Mouse (Mus musculus) embryo, embryonic 11.5 days (tissue): Measurements from ENCODE around the gene Hrh2.

ENCODE experiments used
- DNase-seq: peaks from one replicate; pipeline ENCODE4 v3.0.0-alpha.2; 2012; ENCODE audit warnings: low read depth, low spot score

The Hrh2 gene

GRCm38 (mm10) chr13:54176406-54177020, 15.4 kb upstream of the Hrh2 start:
- DNase-seq, result no peak

GRCm38 (mm10) chr13:54177346-54177745, 14.6 kb upstream of the Hrh2 start:
- DNase-seq, result no peak

- DNase-seq, result no peak
Observed at GRCm38 (mm10) chr13:54178647-54179046, 13.3 kb upstream of the Hrh2 start.

- no peak for DNase-seq
Observed at GRCm38 (mm10) chr13:54179971-54180370, 12.0 kb upstream of the Hrh2 start.

GRCm38 (mm10) chr13:54180461-54180860, 11.5 kb upstream of the Hrh2 start:
- DNase-seq, result no peak

GRCm38 (mm10) chr13:54181318-54181717, 10.6 kb upstream of the Hrh2 start:
- no peak for DNase-seq

- DNase-seq, result no peak
Observed at GRCm38 (mm10) chr13:54181947-54182346, 10.0 kb upstream of the Hrh2 start.

GRCm38 (mm10) chr13:54186394-54186793, 5.5 kb upstream of the Hrh2 start:
- no peak for DNase-seq

- no peak for DNase-seq
Observed at GRCm38 (mm10) chr13:54188190-54188706, 3.7 kb upstream of the Hrh2 start.

- peak; percentile 62 for DNase-seq
Observed at GRCm38 (mm10) chr13:54189896-54190295, 2.0 kb upstream of the Hrh2 start.

- DNase-seq, result no peak
Observed at GRCm38 (mm10) chr13:54191181-54191580, 748 bp upstream of the Hrh2 start.

- no peak for DNase-seq
Observed at GRCm38 (mm10) chr13:54193580-54193979, 1.7 kb downstream of the Hrh2 start.

GRCm38 (mm10) chr13:54199000-54199399, 7.1 kb downstream of the Hrh2 start:
- no peak for DNase-seq

- no peak for DNase-seq
Observed at GRCm38 (mm10) chr13:54202458-54202857, 10.5 kb downstream of the Hrh2 start.

GRCm38 (mm10) chr13:54203419-54203818, 11.5 kb downstream of the Hrh2 start:
- no peak for DNase-seq

GRCm38 (mm10) chr13:54205195-54205594, 13.3 kb downstream of the Hrh2 start:
- no peak for DNase-seq

- no peak for DNase-seq
Observed at GRCm38 (mm10) chr13:54206140-54206753, 14.3 kb downstream of the Hrh2 start.

- DNase-seq, result no peak
Observed at GRCm38 (mm10) chr13:54209476-54210253, 17.7 kb downstream of the Hrh2 start.

- DNase-seq, result peak; percentile 38
Observed at GRCm38 (mm10) chr13:54211528-54212488, 19.9 kb downstream of the Hrh2 start.

- no peak for DNase-seq
Observed at GRCm38 (mm10) chr13:54212516-54212915, 20.6 kb downstream of the Hrh2 start.

- no peak for DNase-seq
Observed at GRCm38 (mm10) chr13:54215266-54215665, 23.3 kb downstream of the Hrh2 start.
